Mouse (Mus musculus) hindbrain, embryonic 14.5 days (tissue): Measurements from ENCODE around the gene Fabp2. TPM values are rescaled to one million over a fixed set of nuclear protein-coding genes. Genes with fewer than 3 reads are reported as not detected.

ENCODE experiments used
- ATAC-seq: fragments of 200-750 bp; cut with Nextera tagmentation; 2 replicates; pipeline ENCODE4 v1.8.0; 2017; ENCODE audit warnings: moderate number of reproducible peaks, mild to moderate bottlenecking, moderate TSS enrichment, moderate library complexity; ENCODE audit not compliant: low FRiP score
- DNase-seq: peaks from one replicate; pipeline ENCODE4 v3.0.0-alpha.2; 2015; ENCODE audit warnings: low spot score
- H3K27ac ChIP-seq: fragments of 300-500 bp; sonication (generic); 2 replicates; pipeline ENCODE4 v1.5.1; 2014; ENCODE audit warnings: mild to moderate bottlenecking, moderate library complexity
- H3K27me3 ChIP-seq: fragments of 300-500 bp; sonication (generic); 2 replicates; pipeline ENCODE4 v1.6.1; 2014; ENCODE audit warnings: mild to moderate bottlenecking, low read length, mixed read lengths; ENCODE audit not compliant: control insufficient read depth, insufficient read depth
- H3K36me3 ChIP-seq: fragments of 300-500 bp; sonication (generic); replicated peaks from 2 replicates; pipeline ENCODE4 v1.6.1; 2014; ENCODE audit not compliant: control insufficient read depth, insufficient read depth
- H3K4me1 ChIP-seq: fragments of 300-500 bp; sonication (generic); replicated peaks from 2 replicates; pipeline ENCODE4 v1.6.1; 2014; ENCODE audit warnings: antibody characterized with exemption, low read length, mixed read lengths; ENCODE audit not compliant: control insufficient read depth, insufficient read depth
- H3K4me2 ChIP-seq: fragments of 300-500 bp; sonication (generic); replicated peaks from 2 replicates; pipeline ENCODE4 v1.6.1; 2014; ENCODE audit warnings: mild to moderate bottlenecking, moderate library complexity
- H3K4me3 ChIP-seq: fragments of 300-500 bp; sonication (generic); replicated peaks from 2 replicates; pipeline ENCODE4 v1.5.1; 2014; ENCODE audit warnings: mild to moderate bottlenecking, low read length
- H3K9ac ChIP-seq: fragments of 300-500 bp; sonication (generic); 2 replicates; pipeline ENCODE4 v1.6.1; 2014
- H3K9me3 ChIP-seq: fragments of 300-500 bp; sonication (generic); 2 replicates; pipeline ENCODE4 v1.6.1; 2016; ENCODE audit warnings: low read length; ENCODE audit not compliant: control insufficient read depth
- WGBS: fragments of 180-500 bp; shearing (Covaris S2); extraction: QIAGEN DNeasy Blood & Tissue Kit; methylation state at CpG from one replicate; pipeline ENCODE4 v1.1.7; 2014; 5-methylcytosine and 5-hydroxymethylcytosine counted together
- polyA plus RNA-seq: library from polyadenylated mRNA; unstranded; fragments of >200 nt; fragmentation: Nextera tagmentation; extraction: Ambion mirVana; gene quantifications from 2 replicates; pipeline ENCODE4 v1.2.1, GENCODE M21; 2014

Gene Fabp2
- polyA plus RNA-seq: not detected in 2 replicates

DNA sequence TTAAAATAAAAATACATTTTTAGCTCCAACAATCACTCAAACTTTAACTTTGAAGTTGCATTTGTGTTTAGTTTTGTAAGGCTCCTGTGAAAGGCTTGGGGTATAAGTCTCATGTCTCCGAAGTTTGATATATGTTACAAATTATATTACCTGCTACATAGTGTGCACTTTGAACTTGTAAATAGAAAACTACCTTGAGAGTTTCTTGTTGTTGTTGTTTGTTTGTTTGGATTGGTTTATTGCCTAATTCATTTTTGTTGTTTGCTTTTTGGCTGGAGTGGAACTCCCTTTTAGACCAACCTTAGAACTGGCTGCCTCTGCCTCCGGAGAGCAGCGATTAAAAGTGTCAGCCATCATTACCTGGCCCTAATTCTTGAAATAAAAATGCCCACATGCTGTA lies at the start of gene Fabp2:
TSS of gene Fabp2 (plus strand) at position 301 of the 400 bp plus-strand sequence.
- 93% methylated on average over 3 of the region's 3 CpGs for WGBS
- no peak for DNase-seq
- no peaks in the 10 kb centered on the region for H3K36me3 ChIP-seq
- no peaks in the 10 kb centered on the region for H3K27me3 ChIP-seq
- no peak for ATAC-seq
- no peaks in the 10 kb centered on the region for H3K4me1 ChIP-seq
- no peaks in the 10 kb centered on the region for H3K9me3 ChIP-seq
- H3K27ac ChIP-seq: no peak within 1 kb of the TSS
- no peak within 1 kb of the TSS for H3K9ac ChIP-seq
- no peak within 1 kb of the TSS for H3K4me2 ChIP-seq
- no peak within 1 kb of the TSS for H3K4me3 ChIP-seq

DNA sequence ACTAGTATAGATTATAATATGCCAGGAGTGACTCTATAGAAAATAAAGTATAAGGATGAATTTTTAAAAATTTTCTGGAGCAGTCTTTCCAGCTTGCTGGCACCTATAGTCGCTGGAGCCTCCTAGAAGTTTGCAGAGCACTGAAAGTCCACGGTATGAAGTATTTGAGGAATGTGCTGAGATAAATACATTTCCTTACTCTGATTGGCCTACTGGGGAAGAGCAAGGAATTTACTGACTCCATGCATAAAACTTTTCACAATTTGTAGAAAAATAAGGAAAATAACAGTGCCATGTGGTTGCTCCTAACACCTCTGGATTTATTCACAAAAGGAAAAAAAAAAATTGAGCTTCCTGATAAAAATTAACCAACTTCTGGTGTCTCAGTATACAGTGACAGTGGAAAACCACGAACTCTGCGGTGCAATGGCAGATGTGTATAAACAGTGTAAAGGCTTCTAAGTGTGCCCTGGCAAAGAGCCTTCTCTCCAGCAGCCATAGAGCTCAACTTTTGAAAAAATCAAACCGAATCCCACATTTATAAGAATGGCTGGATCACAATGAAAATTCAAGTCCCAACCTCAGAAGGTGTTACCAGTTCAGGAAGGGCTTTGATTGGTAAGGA lies 46.4 kb upstream of the Fabp2 start:
- H3K9me3 ChIP-seq: 0 out of 2 replicates have a peak, but pooled peaks cover 10% of the 10 kb centered on the region
- DNase-seq (no peak), ATAC-seq (no peak)
- H3K27ac ChIP-seq: no peak overlapping the region
- no peaks in the 10 kb centered on the region for H3K4me1 ChIP-seq
- H3K36me3 ChIP-seq: no peaks in the 10 kb centered on the region
- no peaks in the 10 kb centered on the region for H3K27me3 ChIP-seq
- no peak overlapping the region for H3K9ac ChIP-seq
- 90% methylated on average over 5 of the region's 5 CpGs for WGBS
- H3K4me3 ChIP-seq: no peak overlapping the region
- H3K4me2 ChIP-seq: no peak overlapping the region

DNA sequence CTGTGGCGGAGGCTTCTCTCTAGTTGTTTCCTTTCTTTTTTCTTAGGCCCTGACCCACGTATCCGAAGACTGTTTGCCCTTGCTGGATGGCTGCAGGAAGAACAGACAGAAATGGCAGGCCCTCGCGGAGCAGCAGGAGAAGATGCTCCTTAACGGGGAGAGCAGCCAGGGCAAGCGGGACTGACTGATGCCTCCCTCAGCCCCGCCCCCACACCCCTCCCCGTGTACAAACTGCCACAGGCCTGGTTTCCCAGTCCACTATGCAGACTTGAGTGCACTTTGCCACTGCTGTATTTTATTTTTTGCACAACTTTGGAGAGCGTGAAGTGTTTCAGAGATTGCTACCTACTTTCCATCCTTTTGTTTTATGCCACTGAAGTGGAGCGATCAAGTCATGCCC lies 39.7 kb upstream of the Fabp2 start:
- 51% methylated on average over 11 of the region's 11 CpGs for WGBS
- Histone ChIP-seq H3K9ac (no peak overlapping the region), H3K4me3 (no peak overlapping the region), H3K27me3 (no peaks in the 10 kb centered on the region), H3K27ac (no peak overlapping the region), H3K36me3 (no peaks in the 10 kb centered on the region), H3K4me2 (no peak overlapping the region), H3K9me3 (no peaks in the 10 kb centered on the region), H3K4me1 (no peaks in the 10 kb centered on the region)
- no peak for DNase-seq
- no peak for ATAC-seq

DNA sequence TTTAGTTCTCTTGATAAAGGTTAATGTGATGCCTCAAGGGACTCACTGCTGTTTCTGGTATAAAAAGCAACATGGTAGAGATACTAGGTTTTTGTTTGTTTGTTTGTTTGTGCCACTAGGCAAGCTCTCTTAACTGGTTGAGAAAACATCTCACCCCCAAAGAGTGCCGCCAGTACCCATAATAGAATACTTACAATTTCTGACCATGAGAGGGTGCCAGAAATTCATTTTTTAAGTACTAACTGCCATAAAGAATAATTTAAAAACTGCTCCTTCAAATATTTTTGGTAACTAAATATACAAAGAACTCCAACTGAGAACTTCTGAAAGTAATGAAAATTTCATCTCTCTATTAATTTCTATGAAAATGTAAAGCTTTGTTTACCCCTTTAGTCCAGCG lies 35.0 kb upstream of the Fabp2 start:
- Histone ChIP-seq H3K27me3 (no peaks in the 10 kb centered on the region), H3K4me1 (no peaks in the 10 kb centered on the region), H3K36me3 (no peaks in the 10 kb centered on the region), H3K4me3 (no peak overlapping the region), H3K27ac (no peak overlapping the region), H3K4me2 (no peak overlapping the region), H3K9ac (no peak overlapping the region), H3K9me3 (no peaks in the 10 kb centered on the region)
- ATAC-seq (no peak), DNase-seq (no peak)
- 87% methylated on average over 2 of the region's 2 CpGs for WGBS

DNA sequence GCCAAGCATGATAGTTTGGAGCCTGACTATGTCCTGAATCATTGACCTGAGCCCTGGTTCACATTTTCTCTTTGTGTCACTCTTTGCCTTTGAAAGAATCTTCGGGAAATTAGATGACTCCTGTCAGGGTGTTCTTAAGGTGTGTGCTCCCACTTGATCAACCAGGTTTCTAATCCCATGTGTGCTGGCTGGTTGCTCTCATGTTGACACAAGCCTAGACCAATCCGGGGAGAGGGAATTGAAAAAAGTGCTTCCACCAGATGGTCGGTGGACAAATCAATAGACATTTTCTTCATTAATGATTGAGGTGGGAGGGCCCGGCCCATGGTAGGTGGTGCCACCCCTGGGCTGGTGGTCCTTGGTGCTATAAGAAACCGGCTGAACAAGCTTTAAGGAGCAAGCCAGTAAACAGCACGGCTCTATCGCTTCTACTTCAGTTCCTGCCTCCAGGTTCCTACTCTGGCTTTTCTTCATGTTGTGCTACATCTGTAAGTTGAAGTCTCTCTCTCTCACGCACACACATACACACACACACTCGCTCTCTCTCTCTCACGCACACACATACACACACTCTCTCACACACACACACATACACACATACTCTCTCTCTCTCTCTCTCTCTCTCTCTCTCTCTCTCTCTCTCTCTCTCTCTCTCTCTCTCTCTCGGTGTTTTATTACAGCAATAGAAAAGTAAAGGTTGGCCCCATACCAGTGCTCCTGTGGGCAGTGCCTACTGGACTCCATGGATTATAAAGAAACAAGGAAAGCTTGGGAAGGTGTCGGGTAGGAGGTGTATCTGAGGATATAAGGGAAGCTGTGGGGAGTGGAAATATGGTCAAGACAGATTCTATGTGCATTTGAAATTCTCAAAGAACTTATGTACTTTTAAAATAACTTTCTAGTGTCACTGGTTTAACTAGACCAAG lies 34.0 kb upstream of the Fabp2 start:
- Histone ChIP-seq H3K9me3 (no peaks in the 10 kb centered on the region), H3K4me2 (no peak overlapping the region), H3K36me3 (no peaks in the 10 kb centered on the region), H3K9ac (no peak overlapping the region), H3K27ac (no peak overlapping the region), H3K4me3 (no peak overlapping the region), H3K4me1 (no peaks in the 10 kb centered on the region), H3K27me3 (no peaks in the 10 kb centered on the region)
- 93% methylated on average over 12 of the region's 12 CpGs for WGBS
- DNase-seq (no peak), ATAC-seq (no peak)

DNA sequence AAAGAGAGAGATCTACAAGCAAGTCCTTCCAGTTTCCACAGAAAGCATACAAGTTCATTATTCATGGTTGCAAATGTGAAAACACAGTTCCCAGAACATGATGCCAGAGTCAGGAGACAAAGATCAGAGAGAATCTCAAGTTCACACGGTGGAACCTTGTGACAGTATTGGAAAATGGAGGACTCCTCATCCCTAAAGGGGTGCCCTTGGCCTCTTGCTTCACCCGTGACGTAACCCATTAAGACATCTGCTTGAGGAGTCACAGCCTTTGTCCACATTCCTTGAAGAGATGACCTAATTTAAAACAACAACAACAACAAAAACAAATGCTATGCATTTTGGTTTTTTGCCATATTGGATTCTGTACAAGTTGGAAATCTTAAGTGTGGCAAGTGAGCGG lies 29.8 kb upstream of the Fabp2 start:
- ATAC-seq (no peak), DNase-seq (no peak)
- Histone ChIP-seq H3K36me3 (no peaks in the 10 kb centered on the region), H3K27ac (no peak overlapping the region), H3K9ac (no peak overlapping the region), H3K4me1 (no peaks in the 10 kb centered on the region), H3K4me2 (no peak overlapping the region), H3K9me3 (no peaks in the 10 kb centered on the region), H3K4me3 (no peak overlapping the region), H3K27me3 (no peaks in the 10 kb centered on the region)
- 91% methylated on average over 4 of the region's 4 CpGs for WGBS

DNA sequence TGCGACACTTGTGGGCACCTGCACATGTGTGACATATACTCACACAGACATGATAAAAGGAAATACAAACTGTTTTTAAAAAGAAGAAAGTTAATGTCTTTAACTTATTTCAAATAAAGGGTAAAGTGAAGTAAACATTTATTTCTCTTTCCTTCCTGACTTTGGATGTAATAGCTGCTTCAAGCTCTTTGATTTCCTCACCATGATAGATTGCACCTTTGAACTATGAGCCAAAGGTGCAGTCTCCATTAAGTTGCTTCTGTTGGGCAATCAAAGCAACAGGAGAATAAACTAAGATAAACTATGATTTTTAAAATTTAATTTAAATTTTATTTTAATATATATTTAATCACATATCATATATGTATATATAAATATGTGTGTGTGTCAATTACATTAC lies 26.6 kb upstream of the Fabp2 start:
- DNase-seq: no peak
- no peak overlapping the region for H3K27ac ChIP-seq
- no peaks in the 10 kb centered on the region for H3K9me3 ChIP-seq
- no peak for ATAC-seq
- H3K4me3 ChIP-seq: no peak overlapping the region
- H3K36me3 ChIP-seq: no peaks in the 10 kb centered on the region
- no peak overlapping the region for H3K9ac ChIP-seq
- no peak overlapping the region for H3K4me2 ChIP-seq
- 100% methylated on average over 1 of the region's 1 CpGs for WGBS
- no peaks in the 10 kb centered on the region for H3K27me3 ChIP-seq
- no peaks in the 10 kb centered on the region for H3K4me1 ChIP-seq

DNA sequence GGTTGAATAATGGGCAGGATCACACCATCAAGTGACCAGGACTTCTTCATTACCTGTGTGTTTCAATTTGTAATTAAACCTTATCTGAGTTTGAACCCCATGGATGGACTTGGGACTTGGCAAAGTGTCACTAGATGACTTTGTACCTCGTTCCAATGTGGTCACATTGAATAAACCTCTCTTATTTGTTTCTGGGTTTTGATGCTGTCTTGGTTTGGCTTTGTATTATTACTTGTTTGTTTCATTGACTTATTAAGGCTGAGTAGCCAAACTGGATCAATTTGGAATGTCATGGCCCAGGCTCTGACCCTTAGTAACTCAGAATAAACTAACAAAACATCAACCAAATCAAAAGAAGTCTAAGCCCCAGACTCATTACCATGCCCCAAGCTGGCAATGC lies 23.3 kb upstream of the Fabp2 start:
- Histone ChIP-seq H3K27ac (no peak overlapping the region), H3K4me3 (no peak overlapping the region), H3K36me3 (no peaks in the 10 kb centered on the region), H3K27me3 (no peaks in the 10 kb centered on the region), H3K4me1 (no peaks in the 10 kb centered on the region), H3K9me3 (no peaks in the 10 kb centered on the region), H3K9ac (no peak overlapping the region), H3K4me2 (no peak overlapping the region)
- DNase-seq (no peak), ATAC-seq (no peak)
- WGBS: 92% methylated on average over 1 of the region's 1 CpGs

DNA sequence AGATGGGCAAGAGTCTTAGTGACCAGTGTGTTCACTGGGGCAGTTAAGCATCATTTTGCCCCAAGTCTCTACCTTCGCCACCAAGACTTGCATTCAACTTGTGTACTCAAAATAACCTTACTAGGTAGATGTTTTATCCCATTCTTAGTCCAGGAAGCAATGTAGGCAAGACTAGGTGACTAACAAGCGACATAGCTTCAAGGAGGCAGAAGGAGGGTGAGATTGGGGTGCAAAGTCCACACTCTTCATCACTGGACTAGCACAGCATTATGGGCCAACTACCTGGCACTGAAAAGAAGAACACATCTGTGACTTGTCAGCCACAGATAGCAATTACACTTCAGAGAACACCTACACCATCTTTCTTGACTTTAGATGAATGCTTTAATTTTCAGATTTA lies 18.0 kb upstream of the Fabp2 start:
- 94% methylated on average over 2 of the region's 2 CpGs for WGBS
- ATAC-seq (no peak), DNase-seq (no peak)

More for the DNA sequence above, 18.0 kb upstream of the Fabp2 start:
- no peaks in the 10 kb centered on the region for H3K4me1 ChIP-seq
- no peaks in the 10 kb centered on the region for H3K36me3 ChIP-seq
- H3K4me2 ChIP-seq: no peak overlapping the region
- H3K9me3 ChIP-seq: no peaks in the 10 kb centered on the region
- H3K4me3 ChIP-seq: no peak overlapping the region
- H3K27me3 ChIP-seq: no peaks in the 10 kb centered on the region
- no peak overlapping the region for H3K9ac ChIP-seq
- H3K27ac ChIP-seq: no peak overlapping the region
